In genomic region chr11:95689544-95689943, GRCm38 (mm10) we compare ENCODE assay signal across 21 mouse cellular contexts. TPM values are rescaled to one million over a fixed set of nuclear protein-coding genes. Genes with fewer than 3 reads are reported as not detected.
A peak's percentile ranks its signal among the peaks of the same experiment; 100 is the strongest.
DNase-seq lines count a peak whose midpoint lies in the region; ATAC-seq and TF ChIP-seq lines count a peak whose summit lies in the region.
"Had no signal": no experiment of that assay in that cellular context is flagged by ENCODE, and none has a peak within 500 bp of the region (broad histone marks: within the 10 kb centered on the region; RNA-seq: fewer than 3 reads in every experiment).

No protein-coding gene starts in this region.

- TF ChIP-seq CTCF in heart, adult 2 months (IDR thresholded peaks at IDR 0.05): no peak
- no peak for TF ChIP-seq CTCF in left cerebral cortex, adult 2 months (IDR thresholded peaks at IDR 0.05)

- no peaks in the 10 kb centered on the region for H3K27me3 ChIP-seq in heart, adult 2 months (ENCODE audit: control insufficient read depth, insufficient read depth, low read length)
- no peaks in the 10 kb centered on the region; the same call in 1 of the 2 replicates for H3K27me3 ChIP-seq in liver, embryonic 11.5 days (replicated peaks; ENCODE audit: control insufficient read depth, insufficient read depth, low read length)
- no peaks in the 10 kb centered on the region for H3K27me3 ChIP-seq in liver, embryonic 12.5 days (replicated peaks)
- H3K27me3 ChIP-seq: embryonic facial prominence, embryonic 13.5 days; forebrain, embryonic 12.5 days; heart, embryonic 12.5 days; hindbrain, embryonic 15.5 days; midbrain, embryonic 15.5 days; neural tube, embryonic 13.5 days; Patski; stomach, embryonic 15.5 days had no signal

- H3K27ac ChIP-seq in heart, adult 2 months: peak overlapping the region; percentile 53
- peak overlapping the region; percentile 81 for H3K27ac ChIP-seq in liver, embryonic 11.5 days (ENCODE audit: low read depth, low read length)
- peak overlapping the region; percentile 91 for H3K27ac ChIP-seq in liver, embryonic 12.5 days
- peak overlapping the region; percentile 98 for H3K27ac ChIP-seq in macrophage
- H3K27ac ChIP-seq in left cerebral cortex, adult 2 months: no peak overlapping the region; the same call in 1 of the 2 replicates
- H3K27ac ChIP-seq: embryonic facial prominence, embryonic 13.5 days; forebrain, embryonic 12.5 days; hindbrain, embryonic 15.5 days; midbrain, embryonic 15.5 days; neural tube, embryonic 13.5 days had no signal

- H3K4me3 ChIP-seq in heart, adult 2 months: no peak overlapping the region
- no peak overlapping the region for H3K4me3 ChIP-seq in liver, embryonic 11.5 days (ENCODE audit: low read depth, low read length)
- no peak overlapping the region for H3K4me3 ChIP-seq in liver, embryonic 12.5 days
- no peak overlapping the region for H3K4me3 ChIP-seq in macrophage (ENCODE audit: inconsistent target)
- no peak overlapping the region for H3K4me3 ChIP-seq in left cerebral cortex, adult 2 months
- H3K4me3 ChIP-seq: embryonic facial prominence, embryonic 13.5 days; forebrain, embryonic 12.5 days; heart, embryonic 12.5 days; hindbrain, embryonic 15.5 days; midbrain, embryonic 15.5 days; neural tube, embryonic 13.5 days; stomach, embryonic 15.5 days had no signal

- H3K36me3 ChIP-seq in heart, adult 2 months (ENCODE audit: control insufficient read depth, insufficient read depth, low read length): no peaks in the 10 kb centered on the region
- H3K36me3 ChIP-seq in liver, embryonic 11.5 days (ENCODE audit: control insufficient read depth, insufficient read depth, low read length): no peaks in the 10 kb centered on the region
- H3K36me3 ChIP-seq in liver, embryonic 12.5 days: no peaks in the 10 kb centered on the region
- H3K36me3 ChIP-seq in macrophage (ENCODE audit: inconsistent target): no peaks in the 10 kb centered on the region
- H3K36me3 ChIP-seq: embryonic facial prominence, embryonic 13.5 days; forebrain, embryonic 12.5 days; heart, embryonic 12.5 days; hindbrain, embryonic 15.5 days; midbrain, embryonic 15.5 days; neural tube, embryonic 13.5 days; stomach, embryonic 15.5 days had no signal

- H3K79me2 ChIP-seq in heart, adult 2 months (replicated peaks; ENCODE audit: control insufficient read depth, insufficient read depth, low read length): no peaks in the 10 kb centered on the region
- H3K79me2 ChIP-seq in macrophage (ENCODE audit: inconsistent target): no peaks in the 10 kb centered on the region

- peak overlapping the region; percentile 58; the same call in 1 of the 2 replicates for H3K4me2 ChIP-seq in liver, embryonic 11.5 days
- H3K4me2 ChIP-seq in liver, embryonic 12.5 days: peak overlapping the region; percentile 71
- H3K4me2 ChIP-seq: embryonic facial prominence, embryonic 13.5 days; forebrain, embryonic 12.5 days; hindbrain, embryonic 15.5 days; midbrain, embryonic 15.5 days; neural tube, embryonic 13.5 days had no signal

- DNase-seq in heart, adult 2 months: no peak
- DNase-seq in heart, postnatal 25 days (ENCODE audit: low spot score): no peak
- no peak for DNase-seq in liver, embryonic 11.5 days (ENCODE audit: low spot score)
- no peak for DNase-seq in liver
- no peak for DNase-seq in left cerebral cortex, adult 2 months (ENCODE audit: extremely low spot score in 1 of 2, low spot score in 2 of 2)
- DNase-seq in ovary, postnatal 10 days (ENCODE audit: low spot score): no peak
- DNase-seq: cerebellum, adult 11-12 months; cerebellum, postnatal 36 days; embryo, embryonic 11 days; kidney, adult 8-10 months had no signal

- TF ChIP-seq POLR2A in heart, adult 2 months (IDR thresholded peaks at IDR 0.05; ENCODE audit: insufficient read depth, low read depth, low read length): no peak

- 57% methylated on average over 3 of the region's 3 CpGs for WGBS in heart, adult 2 months
- WGBS in liver, embryonic 11.5 days: 66% methylated on average over 3 of the region's 3 CpGs
- 37% methylated on average over 3 of the region's 3 CpGs for WGBS in liver, embryonic 12.5 days (ENCODE audit: insufficient replicate concordance)
- 75% methylated on average over 2 of the region's 3 CpGs for WGBS in macrophage (ENCODE audit: missing documents)

- no peaks in the 10 kb centered on the region for H3K9me3 ChIP-seq in liver, embryonic 11.5 days (ENCODE audit: control insufficient read depth, low read length)
- no peaks in the 10 kb centered on the region for H3K9me3 ChIP-seq in liver, embryonic 12.5 days (replicated peaks)
- H3K9me3 ChIP-seq: embryonic facial prominence, embryonic 13.5 days; forebrain, embryonic 12.5 days; heart, embryonic 12.5 days; hindbrain, embryonic 15.5 days; midbrain, embryonic 15.5 days; neural tube, embryonic 13.5 days; stomach, embryonic 15.5 days had no signal

- no peak overlapping the region for H3K9ac ChIP-seq in heart, adult 2 months (ENCODE audit: low read depth, low read length)
- H3K9ac ChIP-seq in liver, embryonic 11.5 days (ENCODE audit: low read depth, low read length): no peak overlapping the region; the same call in 1 of the 2 replicates
- H3K9ac ChIP-seq in liver, embryonic 12.5 days: peak overlapping the region; percentile 51
- H3K9ac ChIP-seq: forebrain, embryonic 12.5 days; hindbrain, embryonic 15.5 days; midbrain, embryonic 15.5 days; neural tube, embryonic 13.5 days; stomach, embryonic 15.5 days had no signal

- H3K4me1 ChIP-seq in heart, adult 2 months (ENCODE audit: control insufficient read depth, insufficient read depth, low read length): peaks cover 16% of the 10 kb centered on the region
- H3K4me1 ChIP-seq in liver, embryonic 11.5 days (replicated peaks; ENCODE audit: control insufficient read depth, insufficient read depth, low read length): peaks cover 36% of the 10 kb centered on the region
- peaks cover 62% of the 10 kb centered on the region for H3K4me1 ChIP-seq in liver, embryonic 12.5 days
- H3K4me1 ChIP-seq: forebrain, embryonic 12.5 days; hindbrain, embryonic 15.5 days; midbrain, embryonic 15.5 days; neural tube, embryonic 13.5 days had no signal

- no peak for ATAC-seq in liver, embryonic 11.5 days (replicated peaks; ENCODE audit: low FRiP score)
- ATAC-seq in liver, embryonic 12.5 days: no peak; the same call in 1 of the 2 replicates
- ATAC-seq: midbrain, embryonic 15.5 days; Patski had no signal

- TF ChIP-seq EP300 in heart, adult 2 months (IDR thresholded peaks at IDR 0.05; ENCODE audit: insufficient read depth, low read depth, low read length): no peak

- intact Hi-C loops in heart, adult 2 months (cut with DNase I): loop anchor here (2.0 to 5.0 kb wide), 3 partner anchors 21 to 168 kb away; partner anchors contain the start of gene Phospho1
- intact Hi-C loops in heart, postnatal 25 days (cut with DNase I): loop anchor here (2.0 to 10.0 kb wide), 3 partner anchors 23 to 168 kb away; partner anchors contain the start of genes Phospho1 and Zfp652
- intact Hi-C loops in left cerebral cortex, adult 2 months (cut with DNase I): loop anchor here (5.0 kb wide), 2 partner anchors 133 to 443 kb away; partner anchors contain the start of genes Phospho1 and Ttll6

RNA-seq across cellular contexts. Expression of gene Phb, which starts 22.8 kb away (rescaled TPM):
- total RNA-seq in heart, adult 2 months (2021): 100 to 1,000 TPM; 358 to 383 TPM
- polyA plus RNA-seq in heart, adult 2 months (2012; rRNA removed): 281 and 456 TPM in 2 replicates
- total RNA-seq in heart, postnatal 25 days (2021): 100 to 1,000 TPM; 384 to 423 TPM
- polyA plus RNA-seq in liver, embryonic 11.5 days (2014; fragmentation: Nextera tagmentation; extraction: Ambion mirVana): 308 and 337 TPM in 2 replicates
- 205 and 206 TPM in 2 replicates for polyA plus RNA-seq in liver, embryonic 12.5 days (2016; fragmentation: Nextera tagmentation; extraction: Ambion mirVana)
- total RNA-seq in macrophage (2018; cell fraction: chromatin; rRNA removed): 100 to 1,000 TPM in 2 of 26 experiments, 10 to 100 TPM in 24; 28.4 to 130 (median 52.8) TPM
- total RNA-seq in macrophage (2018; cell fraction: cytosol; rRNA removed): 10 to 100 TPM; 33.5 to 62.3 (median 44.5) TPM
- total RNA-seq in macrophage (2018; cell fraction: nucleus; rRNA removed): 10 to 100 TPM; 16.1 to 63.1 (median 36.5) TPM
- polyA plus RNA-seq in macrophage (2018): 67.1 to 111 TPM (median 84.1 TPM) in 3 replicates
- 10 to 100 TPM; 70.0 to 74.0 TPM for total RNA-seq in left cerebral cortex, adult 2 months (2021)

RNA-seq across cellular contexts. Expression of gene Zfp652, which starts 22.9 kb away (rescaled TPM):
- 10 to 100 TPM; 47.6 to 54.4 TPM for total RNA-seq in heart, adult 2 months (2021)
- 16.1 and 22.3 TPM in 2 replicates for polyA plus RNA-seq in heart, adult 2 months (2012; rRNA removed)
- 10 to 100 TPM; 48.2 to 49.2 TPM for total RNA-seq in heart, postnatal 25 days (2021)
- polyA plus RNA-seq in liver, embryonic 11.5 days (2014; fragmentation: Nextera tagmentation; extraction: Ambion mirVana): 8.7 TPM in 2 replicates
- 8.9 TPM in 2 replicates for polyA plus RNA-seq in liver, embryonic 12.5 days (2016; fragmentation: Nextera tagmentation; extraction: Ambion mirVana)
- 10 to 100 TPM in 20 of 26 experiments, 1 to 10 TPM in 6; 3.0 to 59.5 (median 33.4) TPM for total RNA-seq in macrophage (2018; cell fraction: chromatin; rRNA removed)
- total RNA-seq in macrophage (2018; cell fraction: cytosol; rRNA removed): 10 to 100 TPM in 24 of 26 experiments, 1 to 10 TPM in 2; 6.1 to 53.2 (median 16.7) TPM
- 10 to 100 TPM in 22 of 26 experiments, 1 to 10 TPM in 4; 7.5 to 68.1 (median 28.6) TPM for total RNA-seq in macrophage (2018; cell fraction: nucleus; rRNA removed)
- 17.9 to 26.2 TPM (median 25.2 TPM) in 3 replicates for polyA plus RNA-seq in macrophage (2018)
- 10 to 100 TPM; 42.3 to 43.5 TPM for total RNA-seq in left cerebral cortex, adult 2 months (2021)

RNA-seq across cellular contexts. Expression of gene B130006D01Rik, which starts 33.8 kb away (rescaled TPM):
- under 1 TPM; 0.26 to 0.30 TPM for total RNA-seq in heart, adult 2 months (2021)
- polyA plus RNA-seq in heart, adult 2 months (2012; rRNA removed): 0.06 and 0.15 TPM in 2 replicates
- under 1 TPM; 0.34 to 0.47 TPM for total RNA-seq in heart, postnatal 25 days (2021)
- 1.5 and 1.6 TPM in 2 replicates for polyA plus RNA-seq in liver, embryonic 11.5 days (2014; fragmentation: Nextera tagmentation; extraction: Ambion mirVana)
- polyA plus RNA-seq in liver, embryonic 12.5 days (2016; fragmentation: Nextera tagmentation; extraction: Ambion mirVana): 0.62 and 0.65 TPM in 2 replicates
- total RNA-seq in macrophage (2018; cell fraction: chromatin; rRNA removed): 10 to 100 TPM in 14 of 26 experiments, 1 to 10 TPM in 12; 2.5 to 48.9 (median 13.2) TPM
- 1 to 10 TPM in 3 of 26 experiments, under 1 TPM in 15, not detected in 8; 0.03 to 1.2 (median 0.13) TPM for total RNA-seq in macrophage (2018; cell fraction: cytosol; rRNA removed)
- 10 to 100 TPM in 7 of 26 experiments, 1 to 10 TPM in 17, under 1 TPM in 2; 0.54 to 30.1 (median 3.9) TPM for total RNA-seq in macrophage (2018; cell fraction: nucleus; rRNA removed)
- 0.11 to 0.15 TPM (median 0.11 TPM) in 3 replicates for polyA plus RNA-seq in macrophage (2018)
- 1 to 10 TPM; 1.2 TPM for total RNA-seq in left cerebral cortex, adult 2 months (2021)
- polyA plus RNA-seq: erythroblast, embryonic 14.5 days had no signal
